Mouse (Mus musculus) liver, postnatal 0 days (tissue): ENCODE results near the gene Gpr35.

Source experiments
- CTCF ChIP-seq: sonication (generic); IDR thresholded peaks from 2 replicates; pipeline ENCODE4 v1.5.1; 2016; ENCODE audit warnings: antibody characterized with exemption, low read depth
- EP300 ChIP-seq: IDR thresholded peaks from 2 replicates; pipeline ENCODE4 v1.6.1; 2016; ENCODE audit warnings: antibody characterized with exemption, low read depth, mild to moderate bottlenecking

DNA sequence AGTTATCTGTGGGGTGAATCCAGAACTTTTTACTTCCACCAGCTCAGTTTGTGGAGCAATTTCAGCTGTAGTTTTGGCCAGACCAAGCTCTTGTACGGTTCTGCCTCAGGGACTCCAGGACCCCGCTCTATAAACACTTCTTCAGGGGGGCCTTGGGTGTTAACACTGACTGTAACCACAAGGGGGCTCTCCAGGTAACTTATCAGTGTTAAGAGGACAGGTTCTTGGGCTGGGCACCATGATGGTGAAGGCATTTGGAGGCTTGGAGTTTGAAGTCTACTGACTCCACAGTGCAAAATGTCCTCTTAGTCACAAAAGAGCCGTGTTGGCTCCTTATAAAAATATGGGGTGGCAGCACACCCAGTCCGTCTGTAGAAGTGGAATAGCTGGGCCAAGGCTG, 41.6 kb upstream of the Gpr35 start:
- TF ChIP-seq EP300 = no peak
- TF ChIP-seq CTCF = peak; percentile 57
